Mouse (Mus musculus) heart, adult 11 months (tissue): ENCODE data around the gene Foxo3.

Source experiments
- DNase-seq: peaks from one replicate; pipeline ENCODE4 v3.0.0; 2022

Foxo3 gene

DNA sequence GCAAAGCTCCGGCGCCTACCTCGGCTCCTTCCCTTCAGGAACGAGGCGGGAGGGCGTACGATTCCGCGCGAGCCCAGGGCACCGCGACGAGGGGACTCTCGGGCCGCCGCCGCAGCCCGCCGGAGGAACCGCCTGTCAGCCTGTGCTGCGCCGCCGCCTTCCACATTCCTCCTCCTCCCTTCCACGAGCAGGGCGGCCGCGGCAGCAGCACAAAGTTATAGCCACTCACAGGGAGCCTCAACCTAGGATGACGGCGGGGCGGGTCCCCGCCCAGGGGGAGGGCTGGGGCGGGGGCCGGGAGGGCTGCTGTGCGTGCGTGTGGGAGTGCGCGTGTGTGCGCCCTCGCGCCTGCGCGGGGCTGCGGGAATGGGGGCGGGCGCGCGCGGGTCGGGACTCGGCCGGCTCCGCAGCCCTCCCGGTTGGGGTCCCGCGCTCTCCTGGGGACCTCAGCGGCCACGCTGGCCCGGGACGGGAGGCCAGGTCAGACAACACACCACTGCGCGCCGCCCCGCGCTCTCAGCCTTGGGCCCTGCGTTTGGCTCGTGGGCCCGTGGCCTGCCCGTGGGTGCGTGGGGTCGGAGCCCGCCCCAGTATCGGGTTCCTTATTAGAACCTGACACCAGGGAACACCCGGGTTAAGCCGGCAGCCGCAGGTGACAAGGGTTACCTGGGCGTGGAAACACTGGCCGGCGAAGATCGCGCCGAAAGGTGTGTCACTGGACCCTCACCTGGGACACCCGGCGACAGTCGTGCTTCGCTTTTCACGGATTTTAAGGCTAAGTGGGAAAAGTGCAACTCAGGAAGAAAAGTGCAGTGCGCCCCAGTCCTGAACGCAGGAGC is at the start of gene Foxo3:
TSS of gene Foxo3 (minus strand) at position 249 of the 839 bp plus-strand sequence.
- DNase-seq = peak; percentile 100

DNA sequence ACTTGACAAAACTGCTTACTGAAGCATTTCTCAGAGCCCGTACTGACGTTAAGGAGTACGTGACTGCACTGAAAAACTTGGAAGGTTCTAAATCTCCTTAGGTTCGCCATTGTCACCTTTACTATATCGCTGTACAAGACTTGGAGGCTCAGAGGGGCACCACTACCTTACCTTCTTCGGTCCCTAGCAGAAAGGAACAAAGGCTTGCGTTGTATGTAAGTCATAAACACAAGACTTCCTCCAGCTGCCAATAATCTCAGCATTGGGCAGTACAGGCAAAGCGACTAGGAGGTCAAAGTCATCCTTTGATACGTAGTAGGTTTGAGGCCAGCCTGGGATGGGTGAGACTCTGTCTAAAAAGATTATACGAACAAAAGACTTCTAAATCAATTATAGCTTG is 48.8 kb upstream of the Foxo3 start:
- peak; percentile 56 for DNase-seq

DNA sequence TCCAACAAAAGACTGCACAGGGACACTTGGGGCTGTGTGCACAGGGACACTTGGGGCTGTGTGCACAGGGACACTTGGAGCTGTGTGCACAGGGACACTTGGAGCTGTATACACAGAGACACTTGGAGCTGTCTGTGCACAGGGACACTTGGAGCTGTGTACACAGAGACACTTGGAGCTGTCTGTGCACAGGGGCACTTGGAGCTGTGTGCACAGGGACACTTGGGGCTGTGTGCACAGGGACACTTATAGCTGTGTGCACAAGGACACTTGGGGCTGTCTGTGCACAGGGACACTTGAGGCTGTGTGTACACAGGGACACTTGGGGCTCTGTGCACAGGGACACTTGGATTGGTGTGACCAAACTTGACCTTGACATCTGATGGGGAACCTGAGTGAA is 47.4 kb upstream of the Foxo3 start:
- no peak for DNase-seq

DNA sequence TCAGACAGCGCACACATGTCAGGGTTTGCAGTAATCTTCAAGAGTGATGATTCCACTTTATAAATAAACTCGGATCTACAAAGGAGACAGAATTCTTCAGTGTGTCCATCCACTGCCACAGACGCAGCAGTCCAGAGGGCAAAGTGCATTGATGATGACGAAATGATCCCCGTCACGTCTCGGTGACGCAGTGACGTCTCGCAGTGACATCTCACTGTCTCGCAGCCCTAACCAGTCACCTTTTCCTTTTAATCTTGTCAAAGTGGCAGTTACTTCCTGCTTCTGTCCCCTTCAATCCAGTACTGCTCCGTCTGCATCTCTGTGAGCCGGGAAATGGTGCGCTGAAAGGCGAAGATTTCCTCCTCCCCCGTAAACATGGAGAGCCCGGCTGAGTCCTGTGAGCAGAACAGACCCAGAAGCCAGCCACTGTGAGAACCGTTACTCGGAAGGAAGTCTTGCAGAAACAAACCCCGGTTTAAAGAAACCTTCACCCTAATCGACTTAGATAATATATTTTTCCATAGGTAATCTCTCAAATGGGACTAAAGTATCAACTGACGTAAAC is 36.7 kb upstream of the Foxo3 start:
- no peak for DNase-seq

DNA sequence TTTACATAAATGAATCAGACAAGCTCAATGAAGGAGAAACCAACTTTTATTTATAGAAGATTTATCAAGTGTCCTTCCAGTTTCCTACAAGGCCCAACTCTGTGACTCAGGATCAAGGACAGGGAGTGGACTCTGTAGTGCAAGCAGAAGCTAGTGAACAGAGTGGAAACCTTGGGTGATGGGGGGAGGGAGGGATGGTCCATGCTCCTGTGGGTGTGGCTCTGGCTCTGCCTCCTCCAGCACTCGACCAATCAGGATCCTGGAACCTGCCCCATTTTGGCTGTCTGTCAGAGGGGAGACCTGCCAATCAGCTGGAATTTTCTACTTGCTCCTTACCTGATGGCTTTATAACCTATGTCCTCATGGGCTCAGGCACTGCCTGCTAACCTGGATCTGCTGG is 36.0 kb upstream of the Foxo3 start:
- no peak for DNase-seq

DNA sequence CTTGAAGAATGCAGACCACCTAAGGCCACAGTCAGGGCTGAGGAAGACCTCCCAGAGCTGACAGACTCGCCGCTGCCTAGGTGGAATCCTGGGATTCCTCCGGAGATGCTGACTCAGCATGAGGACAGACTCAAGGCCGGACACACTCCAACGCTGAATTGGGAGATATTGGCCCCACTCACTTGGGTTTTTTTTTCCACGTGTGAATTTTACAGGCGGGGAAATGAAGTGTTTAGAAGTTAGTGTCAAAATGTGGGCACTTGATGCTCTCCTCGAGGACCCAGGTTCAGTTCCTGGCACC is 32.1 kb upstream of the Foxo3 start:
- no peak for DNase-seq

DNA sequence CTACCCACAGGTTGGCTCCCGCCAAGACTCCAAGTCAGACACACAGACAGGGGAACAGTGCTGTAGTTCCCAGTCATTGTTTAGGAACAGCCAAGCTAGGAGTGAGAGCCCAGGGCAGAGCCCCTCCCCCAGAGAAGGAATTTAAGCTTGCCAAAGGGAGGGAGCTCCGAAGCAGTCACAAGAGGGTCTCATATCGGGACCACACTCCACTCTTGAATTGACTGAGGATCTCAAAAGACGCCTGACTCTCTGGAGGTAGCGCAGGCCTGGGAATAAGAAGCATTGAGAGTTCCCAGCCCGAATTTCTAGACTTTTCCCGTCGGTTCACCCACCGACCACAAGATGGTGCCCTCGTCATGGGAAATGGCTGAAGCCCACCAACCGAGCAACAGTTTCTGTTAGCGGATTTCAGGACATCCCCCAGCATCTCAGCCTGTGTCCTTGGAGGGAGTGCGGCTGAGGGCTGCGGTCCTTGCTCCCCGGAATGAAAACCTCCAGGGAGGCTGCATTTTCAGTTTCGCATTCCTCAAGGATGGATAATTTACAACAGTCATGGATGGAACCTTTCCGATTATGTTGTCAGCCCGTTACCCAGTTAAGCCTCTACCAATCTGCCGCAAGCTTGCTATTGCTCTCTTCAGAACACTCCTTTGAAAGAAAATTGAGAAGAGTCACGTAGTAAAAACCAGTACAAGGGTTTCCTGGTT is 31.6 kb upstream of the Foxo3 start:
- DNase-seq = peak; percentile 92

DNA sequence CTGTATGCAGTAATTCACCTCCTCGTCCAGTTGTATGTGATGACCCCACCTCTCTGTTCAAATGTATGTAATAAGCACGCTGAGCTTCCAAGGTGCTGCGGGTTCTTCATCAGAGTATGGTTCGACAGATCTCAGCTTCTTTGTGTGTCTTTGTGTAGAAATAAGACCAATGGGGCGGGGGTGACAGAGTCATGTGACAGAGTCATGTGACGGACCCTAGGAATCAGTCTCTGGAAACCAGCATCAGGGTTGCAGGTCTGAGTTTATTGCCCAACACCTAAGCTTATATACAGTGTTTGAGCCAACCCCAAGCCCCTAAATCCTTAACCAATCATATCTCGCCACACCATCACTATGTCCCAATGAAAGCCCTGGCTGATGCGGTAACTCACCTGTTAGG is 29.9 kb upstream of the Foxo3 start:
- DNase-seq = no peak

DNA sequence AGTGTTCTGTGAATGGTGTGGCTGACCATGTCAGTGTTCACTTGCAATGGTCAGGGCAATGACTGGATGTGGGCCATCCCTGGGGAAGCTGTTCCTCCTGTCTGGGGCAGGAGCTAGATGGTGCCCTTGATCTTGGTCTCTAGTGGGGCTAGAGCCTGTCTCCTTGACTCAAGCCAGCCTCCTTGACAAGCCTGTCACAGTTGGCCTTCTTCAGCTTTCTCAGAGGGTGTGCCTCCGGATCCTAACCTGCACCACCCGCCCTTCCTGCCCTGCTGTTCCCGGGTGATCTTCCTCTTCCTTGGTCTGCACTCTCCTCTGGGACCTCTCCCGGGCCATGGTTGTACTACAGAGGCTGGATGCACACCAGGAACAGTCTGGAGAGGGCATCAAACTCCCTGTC is 24.2 kb upstream of the Foxo3 start:
- DNase-seq = peak; percentile 93

DNA sequence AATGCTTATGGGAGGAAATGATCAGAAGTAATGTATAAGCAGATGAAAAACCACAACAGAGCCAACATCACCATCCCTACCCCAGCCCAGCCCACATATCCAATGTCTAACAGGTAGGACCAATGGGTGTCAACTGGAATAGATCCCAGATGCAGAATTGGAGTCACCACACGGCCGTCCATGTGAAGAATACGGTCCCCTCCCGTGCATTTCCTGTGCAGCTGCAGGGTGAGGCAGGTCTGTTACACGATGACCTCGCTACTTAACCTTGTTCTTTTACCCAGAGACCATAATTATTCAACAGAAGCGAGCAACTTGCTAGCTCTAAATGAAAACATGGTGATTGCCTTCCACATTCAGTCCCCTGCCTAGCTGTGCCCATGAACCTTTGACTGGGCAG is 23.4 kb upstream of the Foxo3 start:
- peak; percentile 96 for DNase-seq

DNA sequence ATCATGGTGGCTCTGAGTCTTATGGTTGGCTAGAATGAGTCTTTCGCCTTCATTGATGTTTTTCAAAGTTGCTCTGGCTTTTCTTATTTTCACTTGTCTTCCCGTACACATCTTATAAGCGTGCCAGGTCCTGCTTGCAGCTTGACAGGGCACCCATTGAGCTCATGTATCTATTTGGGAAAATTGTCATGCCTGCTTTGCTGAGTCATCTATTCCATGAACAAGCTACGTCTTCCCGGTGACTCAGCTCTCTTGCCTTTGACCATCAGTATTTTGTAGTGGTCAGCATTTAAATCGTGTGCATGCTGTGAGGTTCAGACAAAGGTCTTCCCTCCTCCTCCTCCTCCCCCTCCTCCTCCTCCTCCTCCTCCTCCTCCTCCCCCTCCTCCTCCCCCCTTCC is 22.9 kb upstream of the Foxo3 start:
- DNase-seq = no peak

DNA sequence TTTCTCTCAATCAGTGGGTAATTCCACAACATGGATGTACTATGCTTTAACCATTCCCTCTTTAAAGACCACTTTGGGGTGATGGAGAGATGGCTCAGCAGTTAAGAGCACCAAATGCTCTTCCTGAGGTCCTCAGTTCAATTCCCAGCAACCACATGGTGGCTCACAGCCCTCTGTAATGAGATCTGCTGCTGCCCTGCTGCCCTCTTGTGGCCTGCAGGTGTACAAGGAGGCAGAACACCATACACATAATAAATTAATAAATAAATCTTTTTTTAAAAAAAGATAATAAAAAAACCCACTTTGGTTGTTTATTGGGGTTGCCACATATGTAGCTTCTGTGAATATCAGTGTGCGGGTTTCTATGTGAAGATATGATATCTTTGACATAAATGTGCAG is 21.4 kb upstream of the Foxo3 start:
- DNase-seq = no peak

DNA sequence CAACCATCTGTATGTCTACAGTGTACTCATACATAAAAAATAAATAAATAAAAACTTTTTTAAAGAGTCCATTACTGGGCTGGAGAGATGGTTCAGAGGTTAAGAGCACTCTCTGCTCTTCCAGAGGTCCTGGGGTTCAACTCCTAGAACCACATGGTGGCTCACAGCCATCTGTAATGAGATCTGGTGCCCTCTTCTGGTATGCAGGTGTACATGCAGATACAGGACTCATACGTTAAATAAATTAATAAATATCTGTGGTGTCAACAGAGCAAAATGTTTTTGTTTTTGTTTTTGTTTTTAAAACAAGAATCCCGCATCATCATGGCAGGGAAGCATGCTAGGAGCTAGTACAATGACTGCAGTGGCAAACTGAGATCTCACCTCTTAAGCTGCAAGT is 20.6 kb upstream of the Foxo3 start:
- DNase-seq = no peak

DNA sequence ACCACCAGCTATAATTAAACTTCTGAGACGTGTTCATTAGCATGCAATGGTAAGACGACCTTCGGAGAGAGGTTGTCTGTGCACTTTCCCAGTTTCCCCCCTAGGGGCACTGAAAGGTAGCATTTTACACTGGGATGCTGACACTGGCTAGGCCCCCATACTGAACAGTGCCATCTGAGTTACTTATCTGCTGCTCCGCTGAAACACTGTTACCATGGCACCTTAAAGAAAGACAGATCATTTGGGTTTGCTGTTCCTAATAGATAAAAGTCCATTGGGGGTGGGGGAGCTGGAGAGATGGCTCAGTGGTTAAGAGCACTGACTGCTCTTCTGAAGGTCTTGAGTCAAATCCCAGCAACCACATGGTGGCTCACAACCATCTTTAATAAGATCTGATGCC is 20.0 kb upstream of the Foxo3 start:
- DNase-seq = no peak

DNA sequence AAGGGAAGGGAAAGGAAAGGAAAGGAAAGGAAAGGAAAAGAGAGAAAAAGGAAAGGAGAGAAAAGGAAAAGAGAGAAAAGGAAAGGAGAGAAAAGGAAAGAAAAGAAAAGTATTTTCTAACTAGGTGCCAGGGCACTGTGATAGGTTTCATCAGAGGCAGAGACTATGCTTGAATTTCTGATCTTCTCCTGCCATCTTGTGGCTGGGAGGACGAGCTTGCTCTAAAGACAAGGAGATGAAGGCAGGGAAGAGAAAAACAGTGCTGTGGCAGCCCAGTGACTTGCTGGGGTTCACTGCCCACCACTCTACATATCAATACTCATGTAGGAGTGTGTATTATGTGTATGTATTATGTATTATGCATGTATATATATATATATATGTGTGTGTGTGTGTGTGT is 18.5 kb upstream of the Foxo3 start:
- no peak for DNase-seq

DNA sequence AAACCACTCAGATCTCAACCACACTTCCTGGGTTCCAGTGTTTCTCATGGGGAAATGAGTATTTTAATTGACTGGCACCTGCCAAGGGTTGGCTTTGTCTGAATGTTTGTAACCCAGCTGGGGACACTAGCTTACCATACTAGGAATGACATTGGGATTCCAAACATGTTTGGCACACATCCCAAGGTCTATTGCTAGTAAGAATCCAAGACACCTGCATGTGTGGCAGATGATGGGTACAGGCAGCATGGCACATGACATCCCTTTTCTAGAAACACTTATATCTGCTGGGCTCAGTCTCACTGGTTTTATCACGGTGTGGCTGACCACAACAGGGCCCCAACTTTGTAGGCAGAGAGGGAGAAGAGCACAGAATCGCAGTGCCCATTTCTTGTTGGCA is 17.8 kb upstream of the Foxo3 start:
- no peak for DNase-seq

DNA sequence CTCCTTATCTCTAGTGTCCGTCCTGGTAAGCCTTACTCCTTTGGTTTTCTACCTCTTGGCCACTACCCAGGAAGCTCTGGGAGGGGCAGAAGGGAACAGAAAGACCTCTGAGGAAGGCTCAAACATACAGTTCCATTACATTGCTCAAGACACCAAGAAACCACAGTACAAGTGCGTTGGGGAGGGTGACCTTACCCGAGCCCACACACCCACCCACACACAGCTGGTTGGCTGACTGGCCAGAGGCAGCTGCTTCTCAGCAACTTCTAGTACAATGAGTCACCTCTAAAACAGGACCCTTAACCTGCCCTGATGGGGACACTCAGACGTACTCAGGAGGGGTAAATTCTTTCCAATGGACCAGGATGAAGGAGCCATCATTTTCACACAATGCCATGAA is 17.3 kb upstream of the Foxo3 start:
- no peak for DNase-seq

DNA sequence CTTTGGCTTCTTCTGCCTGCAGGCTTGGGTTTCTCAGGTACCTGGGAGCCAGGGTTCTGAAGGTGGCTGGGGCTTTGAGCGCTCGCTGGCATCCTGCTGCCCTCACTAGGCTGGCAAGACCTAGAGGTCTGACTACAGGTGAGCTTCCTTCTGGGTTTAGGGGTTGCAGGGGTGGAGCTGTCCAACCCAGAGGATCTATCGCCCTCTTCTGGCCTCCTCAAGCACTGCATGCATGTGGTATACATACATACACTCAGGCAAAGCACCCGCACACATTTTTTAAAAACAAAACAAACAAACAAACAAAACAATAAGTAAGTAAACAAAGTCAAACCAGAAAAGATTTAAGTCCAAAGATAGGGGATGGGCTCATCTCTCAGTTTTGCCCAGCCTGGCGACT is 14.8 kb upstream of the Foxo3 start:
- no peak for DNase-seq

DNA sequence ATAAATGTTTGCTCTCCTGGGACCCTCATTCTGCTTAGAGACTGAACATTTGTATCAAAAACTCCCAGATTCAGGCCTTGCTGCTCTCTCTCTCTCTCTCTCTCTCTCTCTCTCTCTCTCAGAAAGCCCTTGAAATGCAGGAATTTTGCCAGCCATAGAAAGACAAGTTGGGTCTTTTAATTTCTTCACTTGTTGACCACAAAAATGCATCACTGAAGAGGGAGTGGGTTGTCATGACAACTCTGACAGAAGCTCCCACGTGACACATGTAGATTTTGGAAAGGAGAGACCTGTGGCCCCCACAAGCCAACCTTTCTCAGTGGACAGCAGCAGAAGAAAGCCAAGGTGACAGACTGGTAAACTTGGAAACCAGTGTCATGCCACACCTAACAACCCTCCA is 11.1 kb upstream of the Foxo3 start:
- no peak for DNase-seq

DNA sequence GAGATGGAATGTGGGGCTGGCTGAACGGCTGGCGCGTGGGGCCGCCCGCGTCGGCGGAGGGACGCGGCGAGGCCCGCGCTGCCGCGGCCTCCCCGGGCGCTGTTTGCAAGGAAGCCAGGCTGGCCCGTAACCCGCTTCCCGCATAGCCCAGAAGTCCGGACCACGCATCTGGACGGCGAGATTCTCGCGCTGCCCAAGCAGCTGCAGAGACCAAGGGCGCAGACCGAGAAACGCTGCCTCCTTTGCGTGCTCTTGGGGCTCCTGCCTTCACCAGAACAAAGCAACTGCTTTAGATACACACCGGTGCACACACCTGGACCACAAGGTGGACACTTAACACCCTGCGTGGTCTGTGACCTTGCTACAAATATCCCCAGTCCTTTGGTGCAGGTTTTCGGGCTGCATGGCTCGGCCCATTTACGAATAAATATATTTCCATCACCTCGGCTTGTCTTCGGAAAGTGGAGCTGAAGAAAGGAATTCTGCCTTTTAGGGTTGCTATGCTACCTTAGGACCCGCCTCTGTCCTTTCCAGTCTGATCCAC is 1.8 kb upstream of the Foxo3 start:
- DNase-seq = no peak

DNA sequence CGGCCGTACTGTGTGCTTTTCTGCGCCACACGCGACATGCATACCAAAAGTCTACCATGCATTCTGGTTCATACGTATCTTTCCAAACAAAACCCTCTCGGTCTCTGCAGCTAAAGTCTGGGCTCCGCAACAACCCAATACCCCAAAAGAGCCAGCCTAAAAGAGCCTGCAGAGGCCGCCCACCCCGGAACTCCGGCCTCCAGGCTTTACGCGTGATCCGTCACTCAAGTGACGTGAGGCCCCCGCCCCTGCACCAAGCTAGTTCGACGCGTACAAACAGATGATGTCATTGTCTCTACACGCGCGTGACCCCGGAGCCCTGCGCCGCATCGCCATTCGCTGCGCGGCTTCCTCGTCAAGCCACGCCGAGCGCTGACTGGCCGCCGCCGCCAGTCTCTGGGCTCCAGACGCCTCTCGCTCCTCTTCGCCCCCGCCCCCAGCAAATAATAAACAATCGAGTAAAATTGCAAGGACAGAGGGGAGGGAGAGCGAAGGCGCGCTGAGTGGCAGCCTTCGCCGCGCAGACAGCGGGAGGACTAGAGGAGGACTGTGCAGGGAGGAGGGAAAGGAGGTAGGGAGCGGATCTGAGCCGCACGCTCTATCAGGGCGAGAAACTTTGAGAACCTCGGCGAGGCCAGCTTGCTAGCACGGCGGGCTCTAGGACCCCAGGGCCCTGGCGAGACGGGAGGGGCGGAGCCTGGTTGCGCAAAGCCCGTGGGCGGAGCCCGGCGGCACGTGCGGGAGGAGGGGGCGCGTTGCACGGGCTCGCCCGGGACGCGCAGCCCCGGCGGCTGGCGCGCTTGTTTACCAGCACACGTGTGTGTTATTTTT is 1.1 kb upstream of the Foxo3 start:
- peak; percentile 100 for DNase-seq

DNA sequence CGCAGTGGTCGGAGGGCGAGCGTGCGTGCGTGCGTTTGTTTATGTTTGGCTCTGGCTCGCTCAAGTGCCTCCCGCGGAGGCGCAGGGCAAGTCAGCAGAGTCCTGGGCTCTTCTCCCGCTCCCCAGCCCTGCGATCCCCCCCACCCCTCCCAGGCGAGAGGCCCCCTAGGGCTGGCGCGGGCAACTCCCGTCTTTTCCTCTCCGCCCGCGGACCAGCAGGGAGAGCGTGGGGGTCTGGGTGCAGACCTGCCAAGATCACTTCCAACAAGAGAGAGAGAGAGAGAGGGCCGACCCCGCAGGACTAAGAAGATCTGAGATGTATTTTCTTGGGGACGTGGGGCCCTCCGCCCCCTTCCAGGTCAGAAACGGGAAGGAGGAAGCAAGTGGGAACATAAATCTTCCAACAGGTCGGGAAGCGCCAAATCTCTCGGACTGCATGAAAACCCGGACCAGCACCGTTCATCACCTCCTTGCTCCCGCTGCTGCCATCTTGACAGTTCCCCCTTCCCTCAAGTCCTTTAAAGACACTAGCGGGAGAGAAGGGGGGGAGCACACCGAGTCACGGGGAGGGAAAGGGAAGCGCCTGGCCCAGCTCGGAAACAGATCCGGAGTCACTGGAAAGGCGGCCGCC is 569 bp downstream of the Foxo3 start:
- no peak for DNase-seq

DNA sequence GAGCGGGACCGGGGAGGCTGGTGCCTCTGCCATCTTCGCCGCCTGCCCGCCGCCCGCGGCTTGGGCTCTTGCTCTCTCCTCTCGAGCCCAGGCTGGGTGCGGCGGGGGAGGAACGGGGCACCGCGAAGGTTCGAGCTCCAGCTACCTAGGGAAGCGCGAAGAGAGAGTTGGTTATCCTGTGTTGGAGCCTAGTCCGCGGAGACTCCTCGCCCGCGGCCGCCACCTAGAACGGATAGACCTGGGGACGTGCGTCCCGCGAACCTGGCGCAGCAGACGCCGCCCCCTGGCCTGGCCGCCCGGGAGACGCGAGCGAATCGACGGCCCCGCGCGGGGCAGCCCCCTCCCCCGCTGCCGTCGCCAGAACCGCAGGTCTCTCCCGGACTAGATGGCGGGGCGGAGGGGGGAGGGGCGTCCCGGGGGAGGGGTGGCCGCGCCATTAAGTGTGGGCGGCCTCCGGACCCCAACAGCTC is 1.1 kb downstream of the Foxo3 start:
- peak; percentile 97 for DNase-seq
